Mouse (Mus musculus) hindbrain, embryonic 15.5 days (tissue): Measurements from ENCODE around the gene Cox6b2. TPM values are rescaled to one million over a fixed set of nuclear protein-coding genes. Genes with fewer than 3 reads are reported as not detected.
"Not testable (repeated sequence)": the region's sequence is repeated elsewhere in the genome, so short reads cannot be mapped to it uniquely, and the experiment has no call there.

Experiments used
- ATAC-seq: fragments of 200-750 bp; cut with Nextera tagmentation; 2 replicates; pipeline ENCODE4 v1.8.0; 2017; ENCODE audit warnings: low read depth, moderate number of reproducible peaks, moderate TSS enrichment; ENCODE audit not compliant: low FRiP score
- H3K27ac ChIP-seq: fragments of 300-500 bp; sonication (generic); replicated peaks from 2 replicates; pipeline ENCODE4 v1.5.1; 2015; ENCODE audit warnings: mild to moderate bottlenecking, inconsistent platforms
- H3K27me3 ChIP-seq: fragments of 300-500 bp; sonication (generic); 2 replicates; pipeline ENCODE4 v1.6.1; 2015; ENCODE audit warnings: control low read depth, inconsistent platforms
- H3K36me3 ChIP-seq: fragments of 300-500 bp; sonication (generic); 2 replicates; pipeline ENCODE4 v1.6.1; 2015; ENCODE audit warnings: control low read depth, inconsistent platforms
- H3K4me1 ChIP-seq: fragments of 300-500 bp; sonication (generic); replicated peaks from 2 replicates; pipeline ENCODE4 v1.6.1; 2015; ENCODE audit warnings: control low read depth, inconsistent platforms
- H3K4me2 ChIP-seq: fragments of 300-500 bp; sonication (generic); 2 replicates; pipeline ENCODE4 v1.6.1; 2015; ENCODE audit warnings: moderate library complexity, mild to moderate bottlenecking, inconsistent platforms
- H3K4me3 ChIP-seq: fragments of 300-500 bp; sonication (generic); 2 replicates; pipeline ENCODE4 v1.5.1; 2015; ENCODE audit warnings: mild to moderate bottlenecking, inconsistent platforms
- H3K9ac ChIP-seq: fragments of 300-500 bp; sonication (generic); 2 replicates; pipeline ENCODE4 v1.6.1; 2015; ENCODE audit warnings: inconsistent platforms
- H3K9me3 ChIP-seq: fragments of 300-500 bp; sonication (generic); 2 replicates; pipeline ENCODE4 v1.6.1; 2016; ENCODE audit warnings: control low read depth, inconsistent platforms
- WGBS: fragments of 180-500 bp; shearing (Covaris S2); methylation state at CpG from one replicate; pipeline ENCODE4 v1.1.7; 2015; 5-methylcytosine and 5-hydroxymethylcytosine counted together
- polyA plus RNA-seq: library from polyadenylated mRNA; unstranded; fragments of >200 nt; fragmentation: Nextera tagmentation; extraction: Ambion mirVana; gene quantifications from 2 replicates; pipeline ENCODE4 v1.2.1, GENCODE M21; 2015

Cox6b2 gene
- 24.1 and 28.1 TPM in 2 replicates for polyA plus RNA-seq

DNA sequence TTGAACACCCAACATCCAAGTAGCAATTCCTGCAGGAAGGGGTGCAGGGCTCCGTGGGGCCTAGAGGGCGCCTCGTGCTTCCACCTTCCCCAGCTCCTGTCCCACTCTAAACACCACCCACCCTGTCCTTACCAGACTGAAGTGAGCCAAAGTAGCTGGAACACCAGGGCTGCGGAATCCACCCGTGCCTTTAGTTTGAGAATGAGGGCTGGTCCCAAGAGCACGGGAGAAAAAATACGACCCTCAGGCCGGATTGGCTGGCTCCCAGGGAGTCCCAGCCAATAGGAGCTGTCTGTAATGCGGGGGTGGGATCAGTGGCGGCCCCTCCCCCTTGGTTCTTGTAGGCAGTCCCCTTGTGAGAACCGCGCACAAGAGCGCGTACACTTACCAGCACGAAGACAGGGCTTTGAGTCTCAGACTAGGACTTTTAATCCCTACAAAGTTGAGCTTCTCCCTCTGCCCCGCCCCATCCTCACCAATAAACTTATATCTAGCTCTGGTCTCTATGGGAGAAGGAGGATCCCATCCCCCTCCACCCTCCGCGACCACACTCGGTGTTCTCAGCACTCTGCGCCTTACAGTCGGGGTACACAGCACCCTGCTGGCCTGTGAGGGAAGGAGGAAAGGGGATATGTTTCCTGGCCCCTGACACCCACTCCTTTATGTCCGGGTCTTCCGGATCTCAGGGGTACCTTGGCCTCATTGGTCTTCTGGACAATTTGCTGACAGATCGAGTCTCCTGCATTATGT lies at the start of gene Cox6b2:
Gene Cox6b2 (minus strand): TSS at position 274 of the 750 bp plus-strand sequence.
- Histone ChIP-seq H3K27ac (peak within 1 kb of the TSS; percentile 30; the same call in 1 of the 2 replicates), H3K9ac (peak within 1 kb of the TSS; percentile 27; the same call in 1 of the 2 replicates), H3K27me3 (no peaks in the 10 kb centered on the region), H3K36me3 (no peaks in the 10 kb centered on the region), H3K4me2 (peak within 1 kb of the TSS; percentile 64), H3K9me3 (no peaks in the 10 kb centered on the region), H3K4me3 (peak within 1 kb of the TSS; percentile 39), H3K4me1 (peaks cover 18% of the 10 kb centered on the region)
- ATAC-seq, result peak; percentile 95
- WGBS, result 5% methylated on average over 24 of the region's 24 CpGs

DNA sequence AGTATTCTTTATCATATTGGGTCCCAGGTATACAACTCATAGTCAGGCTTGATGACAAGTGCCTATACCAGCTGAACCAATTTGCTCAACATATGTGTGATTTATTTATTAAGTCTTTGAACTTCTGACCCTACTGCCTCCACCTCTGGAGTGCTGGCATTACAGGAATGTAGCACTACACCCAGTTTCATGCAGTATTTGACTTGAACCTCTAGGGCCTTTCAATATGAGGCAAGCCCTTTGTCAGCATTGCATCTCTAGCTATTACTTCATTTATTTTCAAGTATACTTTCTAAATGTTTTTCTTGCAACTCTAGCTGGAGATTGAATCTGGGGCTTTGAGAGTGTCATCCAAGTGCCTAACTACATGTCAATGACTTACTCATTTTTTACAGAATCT lies 49.4 kb upstream of the Cox6b2 start:
- ATAC-seq, result no peak
- Histone ChIP-seq H3K27ac (no peak overlapping the region), H3K9me3 (no peaks in the 10 kb centered on the region)

DNA sequence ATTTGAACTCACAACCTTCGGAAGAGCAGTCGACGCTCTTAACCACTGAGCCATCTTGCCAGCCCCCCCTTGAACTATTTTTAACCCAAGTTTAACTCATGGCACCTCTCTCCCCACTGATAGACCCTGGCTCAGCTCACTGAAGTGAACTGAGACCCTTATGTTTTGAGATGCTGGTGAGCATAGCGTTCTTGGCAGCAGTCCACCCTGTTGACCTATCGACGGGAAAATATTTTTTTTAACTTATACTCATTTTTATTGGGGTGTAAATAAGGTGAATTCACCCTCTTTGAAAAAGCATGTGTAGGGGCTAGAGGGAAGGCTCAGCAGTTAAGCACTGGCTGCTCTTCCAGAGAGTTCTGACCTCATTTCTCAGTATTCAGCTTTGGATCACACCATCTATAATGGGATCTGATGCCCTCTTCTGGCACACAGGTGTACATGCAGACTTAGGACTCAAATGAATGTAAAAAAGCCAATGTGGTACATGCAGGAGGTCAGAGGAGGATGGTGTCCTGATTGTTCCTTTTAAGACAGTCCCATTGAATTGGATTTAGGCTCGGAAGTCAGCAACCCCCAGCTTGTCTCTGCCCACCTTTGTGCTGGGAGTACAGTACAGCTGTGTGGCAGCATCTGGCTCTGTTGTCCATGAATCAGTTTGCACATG lies 43.0 kb upstream of the Cox6b2 start:
- no peaks in the 10 kb centered on the region for H3K27me3 ChIP-seq
- no peak overlapping the region for H3K4me3 ChIP-seq
- H3K9ac ChIP-seq, result no peak overlapping the region
- ATAC-seq, result no peak
- no peak overlapping the region for H3K4me2 ChIP-seq
- no peak overlapping the region for H3K27ac ChIP-seq
- no peaks in the 10 kb centered on the region for H3K9me3 ChIP-seq
- H3K36me3 ChIP-seq, result peaks cover 36% of the 10 kb centered on the region
- 69% methylated on average over 7 of the region's 7 CpGs for WGBS
- peaks cover 18% of the 10 kb centered on the region for H3K4me1 ChIP-seq

More for the DNA sequence above, 49.4 kb upstream of the Cox6b2 start:
- H3K27me3 ChIP-seq, result no peaks in the 10 kb centered on the region
- no peaks in the 10 kb centered on the region for H3K4me1 ChIP-seq
- H3K36me3 ChIP-seq, result peaks cover 16% of the 10 kb centered on the region
- H3K9ac ChIP-seq, result no peak overlapping the region
- H3K4me3 ChIP-seq, result no peak overlapping the region
- no peak overlapping the region for H3K4me2 ChIP-seq

DNA sequence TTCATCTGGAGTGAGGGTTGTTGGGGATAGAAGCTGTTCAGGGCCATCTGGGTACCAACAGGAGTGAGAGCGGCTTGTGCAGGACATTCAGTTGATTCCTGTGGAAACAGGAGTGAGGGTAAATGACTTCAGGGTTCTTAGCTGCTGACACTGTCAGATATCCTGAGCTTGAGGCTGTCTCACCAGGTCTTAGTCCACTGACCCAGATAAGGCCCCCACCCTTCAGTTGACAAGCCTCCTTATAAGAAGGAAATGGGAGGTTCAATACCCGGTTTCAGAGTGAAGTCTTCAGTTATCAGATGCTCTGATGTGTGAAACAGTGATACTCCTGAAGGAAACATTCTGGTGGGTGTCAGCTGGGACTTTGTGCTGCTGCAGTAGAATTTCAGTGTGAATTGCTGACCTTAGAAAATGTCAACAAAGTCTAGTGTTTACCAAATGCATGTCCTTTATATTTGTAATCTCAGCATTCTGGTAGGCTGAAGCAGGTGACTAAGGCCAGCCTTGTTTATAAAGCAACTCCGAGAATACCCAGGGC lies 41.8 kb upstream of the Cox6b2 start:
- Histone ChIP-seq H3K9me3 (no peaks in the 10 kb centered on the region), H3K4me1 (peaks cover 18% of the 10 kb centered on the region), H3K4me2 (0 out of 2 replicates have a peak overlapping the region, but pooled peaks have one; percentile 84), H3K27ac (no peak overlapping the region), H3K27me3 (no peaks in the 10 kb centered on the region), H3K4me3 (no peak overlapping the region), H3K9ac (no peak overlapping the region), H3K36me3 (peaks cover 36% of the 10 kb centered on the region)
- ATAC-seq, result no peak
- WGBS, result 84% methylated on average over 3 of the region's 3 CpGs

DNA sequence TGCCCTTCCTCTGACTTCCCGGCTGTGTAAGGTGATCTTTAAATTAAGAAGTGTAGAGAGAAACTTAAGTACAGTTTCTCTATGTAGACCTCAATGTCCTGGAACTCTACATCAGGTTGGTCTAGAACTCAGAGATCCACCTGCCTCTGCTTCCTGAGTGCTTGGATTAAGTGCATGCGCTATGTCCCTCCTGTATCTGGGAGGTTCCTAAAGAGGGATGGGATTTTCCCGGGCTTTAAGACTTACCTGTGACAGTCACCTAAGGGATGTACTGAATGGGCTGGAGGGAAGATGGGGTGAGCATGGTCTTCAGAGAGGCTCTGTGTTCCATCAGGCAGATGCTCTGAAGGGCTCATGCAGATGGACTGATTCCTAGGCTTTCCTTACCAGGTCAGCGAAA lies 40.8 kb upstream of the Cox6b2 start:
- WGBS, result 51% methylated on average over 4 of the region's 4 CpGs
- Histone ChIP-seq H3K27ac (peak overlapping the region; percentile 91; the same call in 1 of the 2 replicates), H3K4me1 (peaks cover 24% of the 10 kb centered on the region), H3K9ac (peak overlapping the region; percentile 95), H3K27me3 (no peaks in the 10 kb centered on the region), H3K4me3 (peak overlapping the region; percentile 90), H3K9me3 (no peaks in the 10 kb centered on the region), H3K36me3 (peaks cover 36% of the 10 kb centered on the region), H3K4me2 (peak overlapping the region; percentile 84)
- ATAC-seq, result no peak

DNA sequence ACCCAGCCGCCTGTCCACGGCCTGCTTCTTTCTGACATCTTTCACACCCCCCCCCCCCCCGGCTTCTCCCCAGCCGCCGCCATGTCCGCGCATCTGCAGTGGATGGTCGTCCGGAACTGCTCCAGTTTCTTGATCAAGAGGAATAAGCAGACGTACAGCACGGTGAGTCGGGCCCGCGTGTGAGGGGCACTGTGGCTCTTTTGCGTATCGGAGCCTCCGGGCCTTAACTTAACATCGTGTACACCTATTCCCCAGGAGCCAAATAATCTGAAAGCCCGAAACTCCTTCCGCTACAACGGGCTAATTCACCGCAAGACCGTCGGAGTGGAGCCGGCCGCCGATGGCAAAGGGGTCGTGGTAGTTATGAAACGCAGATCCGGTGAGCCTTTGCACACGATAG lies 40.4 kb upstream of the Cox6b2 start:
- WGBS, result under 1% methylated on average over 31 of the region's 31 CpGs
- Histone ChIP-seq H3K4me3 (peak overlapping the region; percentile 90), H3K36me3 (peaks cover 36% of the 10 kb centered on the region), H3K9ac (peak overlapping the region; percentile 95), H3K27ac (peak overlapping the region; percentile 91), H3K4me1 (peaks cover 28% of the 10 kb centered on the region), H3K4me2 (peak overlapping the region; percentile 84)
- H3K27me3 ChIP-seq, H3K9me3 ChIP-seq: not testable (repeated sequence)
- ATAC-seq, result peak; percentile 0; the same call in 1 of the 2 replicates

DNA sequence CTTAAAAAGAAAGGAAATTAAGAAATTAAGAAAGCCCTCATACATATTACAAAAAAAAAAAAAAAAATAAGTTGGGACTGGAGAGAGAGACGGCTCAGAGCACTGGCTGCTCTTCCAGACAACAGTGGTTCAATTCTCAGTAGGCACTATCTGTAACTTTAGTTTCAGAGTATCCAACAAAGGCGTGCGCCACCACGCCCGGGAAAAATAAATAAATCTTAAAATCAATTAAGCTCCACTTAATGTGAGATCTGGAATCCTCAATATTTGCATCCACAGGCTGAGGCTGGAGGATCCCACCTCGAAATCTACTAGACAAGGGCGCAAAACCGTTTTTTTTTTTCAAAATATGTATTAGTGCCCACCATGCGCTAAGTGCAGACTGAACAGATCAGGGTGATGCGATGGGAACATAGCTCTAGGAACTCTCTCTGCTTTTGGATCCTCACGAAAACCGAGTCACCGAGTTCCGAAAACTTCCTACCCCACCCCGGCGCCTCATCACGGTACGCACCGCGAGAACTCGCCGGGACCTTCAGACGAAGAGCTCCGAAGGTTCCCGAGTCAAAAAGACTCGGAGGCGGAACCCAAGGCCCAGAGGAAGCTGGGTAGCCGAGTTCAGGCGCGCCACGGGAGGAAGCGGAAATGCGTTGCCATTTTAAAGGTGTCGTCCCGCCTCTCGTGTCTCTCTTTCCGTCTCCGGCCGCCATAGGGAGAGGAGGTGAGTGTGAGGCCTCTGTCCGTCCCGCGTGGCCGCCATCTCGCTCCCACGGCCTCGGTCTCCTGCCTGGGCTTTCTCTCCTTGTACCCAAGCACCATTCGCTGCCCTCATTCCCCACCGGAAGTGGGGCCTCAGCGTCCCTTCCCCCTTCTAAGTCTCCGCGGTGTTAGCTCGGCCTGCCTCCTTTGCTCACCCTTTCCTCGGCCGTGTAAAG lies 39.7 kb upstream of the Cox6b2 start, which contains the start of gene Rpl28:
Gene Rpl28 (plus strand): TSS at position 597 of the 935 bp plus-strand sequence.
- Histone ChIP-seq H3K27me3 (no peaks in the 10 kb centered on the region), H3K36me3 (peaks cover 36% of the 10 kb centered on the region), H3K9ac (peak within 1 kb of the TSS; percentile 95), H3K4me3 (peak within 1 kb of the TSS; percentile 90), H3K4me1 (peaks cover 30% of the 10 kb centered on the region), H3K27ac (peak within 1 kb of the TSS; percentile 91), H3K9me3 (no peaks in the 10 kb centered on the region), H3K4me2 (peak within 1 kb of the TSS; percentile 84)
- WGBS, result 1% methylated on average over 54 of the region's 54 CpGs
- peak; percentile 93 for ATAC-seq

DNA sequence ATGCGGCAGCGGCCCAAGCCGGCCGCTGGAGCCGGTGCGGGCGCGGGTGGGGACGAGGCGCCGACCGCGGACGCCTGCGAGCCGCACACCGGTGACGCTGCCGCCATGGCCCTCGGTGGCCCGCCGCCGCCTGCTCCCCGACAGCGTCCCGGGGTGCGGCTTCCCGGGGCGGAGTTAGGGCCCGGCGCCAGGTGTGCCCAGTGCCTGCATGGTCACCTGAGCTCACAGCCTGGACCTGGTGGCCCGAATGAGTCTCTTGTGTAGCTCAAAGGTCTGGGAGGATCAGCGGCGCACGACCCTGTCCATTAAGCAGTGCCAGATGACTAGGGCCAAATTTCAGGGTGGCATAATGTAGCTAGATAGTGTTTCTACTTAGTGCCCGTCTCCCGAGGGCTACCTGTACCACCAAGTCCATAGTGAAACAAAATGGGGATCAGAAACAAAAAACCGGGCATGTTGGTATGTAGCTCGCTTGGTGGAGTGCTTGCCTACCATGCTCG lies 36.6 kb upstream of the Cox6b2 start, which contains the start of gene Tmem238:
Gene Tmem238 (minus strand): TSS at position 221 of the 500 bp plus-strand sequence.
- no peaks in the 10 kb centered on the region for H3K27me3 ChIP-seq
- 8% methylated on average over 40 of the region's 40 CpGs for WGBS
- peak within 1 kb of the TSS; percentile 92 for H3K4me2 ChIP-seq
- no peaks in the 10 kb centered on the region for H3K9me3 ChIP-seq
- peak within 1 kb of the TSS; percentile 71 for H3K27ac ChIP-seq
- peaks cover 5% of the 10 kb centered on the region for H3K36me3 ChIP-seq
- H3K9ac ChIP-seq, result peak within 1 kb of the TSS; percentile 67
- peaks cover 27% of the 10 kb centered on the region for H3K4me1 ChIP-seq
- peak within 1 kb of the TSS; percentile 56 for H3K4me3 ChIP-seq
- no peak for ATAC-seq

DNA sequence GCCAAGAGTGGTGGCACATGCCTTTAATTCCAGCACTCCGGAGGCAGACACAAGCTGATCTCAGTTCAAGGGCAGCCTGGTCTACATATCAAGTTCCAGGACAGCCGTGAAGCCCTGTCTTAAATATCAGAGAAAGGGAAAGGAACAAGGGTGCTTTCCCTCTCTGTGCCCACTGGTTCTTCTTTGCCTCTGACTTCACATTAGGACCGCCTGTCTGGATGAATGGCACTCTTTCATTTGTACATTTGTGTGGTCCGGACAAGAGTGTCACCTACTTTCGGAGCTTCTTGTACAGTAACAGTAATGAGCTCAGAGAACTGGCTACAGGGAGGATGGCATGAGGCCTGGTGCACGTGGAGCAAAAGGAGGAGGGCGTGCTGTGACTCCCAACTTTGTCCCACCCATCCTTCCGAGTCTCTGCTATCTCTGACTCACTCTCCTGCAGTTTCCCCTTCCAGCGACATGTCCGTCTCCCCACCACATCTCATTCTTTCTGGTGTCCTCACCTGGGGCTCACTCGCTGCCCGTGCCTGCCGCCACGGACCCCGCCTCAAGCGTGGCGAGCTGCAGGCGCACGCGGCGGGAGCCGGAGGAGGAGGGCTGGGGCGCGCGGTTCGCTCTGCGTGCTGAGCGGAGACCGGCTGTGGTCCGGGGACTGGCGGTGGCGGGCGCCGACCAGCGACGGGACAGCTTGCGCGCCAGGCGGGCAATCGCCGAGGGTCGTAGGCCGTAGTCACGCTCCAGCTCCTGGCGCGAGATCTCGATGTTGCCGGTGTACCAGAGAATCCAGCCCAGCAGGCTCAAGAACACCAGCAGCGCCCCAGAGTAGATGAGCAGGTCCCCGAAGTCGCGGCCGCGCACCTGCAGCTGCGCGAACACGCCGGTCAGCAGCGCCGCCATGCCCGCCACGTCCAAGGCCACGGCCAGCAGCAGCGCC lies 35.9 kb upstream of the Cox6b2 start:
- Histone ChIP-seq H3K9ac (peak overlapping the region; percentile 67), H3K36me3 (no peaks in the 10 kb centered on the region), H3K4me3 (peak overlapping the region; percentile 56), H3K4me1 (peaks cover 20% of the 10 kb centered on the region), H3K27me3 (0 out of 2 replicates have a peak, but pooled peaks cover 3% of the 10 kb centered on the region), H3K9me3 (no peaks in the 10 kb centered on the region), H3K4me2 (peak overlapping the region; percentile 92), H3K27ac (peak overlapping the region; percentile 71)
- peak; percentile 49 for ATAC-seq
- 2% methylated on average over 59 of the region's 64 CpGs for WGBS

DNA sequence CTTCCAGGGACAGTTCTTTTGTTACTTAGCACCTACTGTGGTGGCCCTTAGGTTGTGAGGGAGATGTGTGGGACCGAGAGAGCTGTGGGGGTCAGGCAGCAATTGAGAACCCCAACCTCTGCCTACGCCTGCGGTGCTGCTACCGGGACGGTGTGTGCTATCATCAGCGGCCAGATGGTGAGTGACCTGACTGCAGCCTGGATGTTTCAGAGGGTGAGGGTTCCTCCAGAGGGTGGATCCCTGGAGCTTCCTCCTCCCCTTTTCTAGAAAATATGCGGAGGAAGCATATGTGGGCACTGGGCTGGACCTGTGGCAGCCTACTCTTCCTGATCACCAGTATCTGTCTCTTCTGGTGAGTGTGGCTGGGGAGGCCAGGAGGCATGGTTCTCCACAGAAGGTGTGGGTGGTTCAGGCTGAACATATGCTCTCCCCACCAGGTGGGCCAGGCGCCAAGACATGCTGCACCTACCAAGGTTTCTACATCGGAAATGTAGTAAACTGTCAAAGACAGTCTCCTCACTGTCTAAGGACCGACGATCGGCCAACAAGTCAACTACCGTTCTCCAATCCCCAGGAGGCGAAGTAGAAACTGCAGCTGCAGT lies 30.9 kb upstream of the Cox6b2 start:
- no peak overlapping the region for H3K9ac ChIP-seq
- no peak for ATAC-seq
- H3K4me3 ChIP-seq, result no peak overlapping the region
- WGBS, result 83% methylated on average over 14 of the region's 14 CpGs
- no peak overlapping the region for H3K27ac ChIP-seq
- peaks cover 7% of the 10 kb centered on the region for H3K4me1 ChIP-seq
- H3K4me2 ChIP-seq, result no peak overlapping the region
- H3K27me3 ChIP-seq, result peaks cover 26% of the 10 kb centered on the region
- H3K36me3 ChIP-seq, result no peaks in the 10 kb centered on the region
- H3K9me3 ChIP-seq, result no peaks in the 10 kb centered on the region
